In the genomic region with DNA sequence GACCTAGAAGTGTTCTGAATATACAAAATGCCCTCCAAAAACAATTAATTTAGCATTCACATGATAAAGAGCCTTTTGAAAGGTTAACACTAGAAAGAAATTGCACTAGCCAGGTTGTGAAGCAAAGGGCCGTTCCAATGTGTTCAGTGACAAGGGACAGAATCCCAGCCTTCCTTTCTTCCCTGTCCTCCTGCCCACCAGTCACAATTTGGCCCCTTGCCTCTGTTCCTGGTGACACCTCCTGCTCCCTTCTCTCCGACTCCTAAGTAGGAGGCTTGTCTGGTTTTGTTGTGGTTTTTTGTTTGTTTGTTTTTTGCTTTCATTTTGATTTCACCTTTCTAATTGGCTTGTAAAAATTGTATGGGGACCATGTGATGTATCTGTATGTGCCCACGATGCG, we compare ENCODE assay signal across 19 mouse cellular contexts. TPM values are rescaled to one million over a fixed set of nuclear protein-coding genes. Genes with fewer than 3 reads are reported as not detected.
"Had no signal": no experiment of that assay in that cellular context is flagged by ENCODE, and none has a peak within 500 bp of the region (broad histone marks: within the 10 kb centered on the region; RNA-seq: fewer than 3 reads in every experiment).

No protein-coding gene starts in this region.

- DNase-seq: kidney, postnatal 10 days; kidney, postnatal 36 days; layer of hippocampus, postnatal 36 days; liver, embryonic 13.5 days; lung, adult 2 months; lung, postnatal 14 days; lung, postnatal 4 days; midbrain, embryonic 14.5 days; thymus, postnatal 25 days had no signal

- H3K9ac ChIP-seq: kidney, embryonic 15.5 days; liver, embryonic 13.5 days had no signal

- H3K27ac ChIP-seq: kidney, embryonic 15.5 days; left cerebral cortex, adult 2 months; liver, embryonic 13.5 days had no signal

- H3K9me3 ChIP-seq: kidney, embryonic 15.5 days had no signal

- H3K4me3 ChIP-seq: kidney, embryonic 15.5 days; left cerebral cortex, adult 2 months; liver, embryonic 13.5 days had no signal

- H3K27me3 ChIP-seq: liver, embryonic 13.5 days had no signal

- H3K4me1 ChIP-seq: liver, embryonic 13.5 days had no signal

- H3K4me2 ChIP-seq: liver, embryonic 13.5 days; midbrain, embryonic 11.5 days had no signal

- H3K36me3 ChIP-seq: kidney, embryonic 15.5 days; liver, embryonic 13.5 days had no signal

RNA-seq across cellular contexts. Expression of a gene that starts 3.3 kb away (rescaled TPM):
- total RNA-seq: liver, adult 2 months; megakaryocyte progenitor cell, adult 5-6 weeks; megakaryocyte-erythroid progenitor cell, adult 5-6 weeks had no signal
- polyA plus RNA-seq: liver, adult 2 months; liver, embryonic 16.5 days; small intestine, adult 2 months; spleen, adult 2 months; thymus, postnatal 0 days had no signal
